Mouse (Mus musculus): Measurements from ENCODE around the gene Rgl2.

DNA sequence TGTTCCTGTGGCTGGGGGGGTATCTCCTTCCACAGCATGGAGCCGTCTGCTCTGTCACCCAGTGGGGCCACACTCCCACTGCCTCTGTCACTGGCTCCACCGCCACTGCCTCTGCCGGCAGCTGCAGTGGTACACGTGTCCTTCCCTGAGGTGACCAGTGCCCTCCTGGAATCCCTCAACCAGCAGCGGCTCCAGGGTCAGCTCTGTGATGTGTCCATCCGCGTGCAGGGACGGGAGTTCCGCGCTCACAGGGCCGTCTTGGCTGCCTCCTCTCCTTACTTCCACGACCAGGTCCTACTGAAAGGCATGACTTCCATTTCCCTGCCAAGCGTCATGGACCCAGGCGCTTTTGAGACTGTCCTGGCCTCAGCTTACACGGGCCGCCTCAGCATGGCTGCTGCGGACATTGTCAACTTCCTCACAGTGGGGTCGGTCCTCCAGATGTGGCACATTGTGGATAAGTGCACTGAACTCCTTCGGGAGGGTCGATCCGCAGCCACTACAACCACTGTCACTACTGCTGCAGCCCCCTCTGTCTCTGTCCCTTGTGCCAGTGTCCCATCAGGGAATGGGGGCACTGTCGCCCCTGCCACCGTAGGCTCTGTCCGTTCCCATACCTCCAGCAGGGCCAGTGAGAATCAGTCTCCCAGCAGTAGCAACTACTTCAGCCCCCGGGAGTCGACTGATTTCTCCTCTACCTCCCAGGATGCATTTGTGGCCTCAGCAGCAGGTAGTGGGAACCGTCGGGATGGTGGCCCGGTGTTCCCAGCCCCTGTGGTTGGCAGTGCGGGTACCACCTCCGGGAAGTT lies 12.3 kb upstream of the Rgl2 start:
- TF ChIP-seq CEBPB (IDR thresholded peaks at IDR 0.05; ENCODE audit: low read depth), result no peak
- TF ChIP-seq CTCF (IDR thresholded peaks at IDR 0.05; ENCODE audit: control insufficient read depth, insufficient read depth, insufficient read length), result no peak
- TF ChIP-seq MAX (IDR thresholded peaks at IDR 0.05), result no peak
- no peak for TF ChIP-seq USF1 (IDR thresholded peaks at IDR 0.05; ENCODE audit: low read depth)
- TF ChIP-seq MYOG (IDR thresholded peaks at IDR 0.05; ENCODE audit: control insufficient read depth, extremely low read depth, insufficient read length), result no peak
- no peak for TF ChIP-seq MYOD1 (IDR thresholded peaks at IDR 0.05; ENCODE audit: control insufficient read depth, insufficient read length, low read depth)

All from C2C12 (cell line).